Mouse (Mus musculus) liver, postnatal 0 days (tissue): Measurements from ENCODE around the gene Phxr2. TPM values are rescaled to one million over a fixed set of nuclear protein-coding genes. Genes with fewer than 3 reads are reported as not detected.

Source experiments
- ATAC-seq: fragments of 200-750 bp; cut with Nextera tagmentation; 2 replicates; pipeline ENCODE4 v1.8.0; 2017; ENCODE audit warnings: mild to moderate bottlenecking, moderate library complexity
- DNase-seq: peaks from one replicate; pipeline ENCODE4 v3.0.0-alpha.2; 2016
- H3K27ac ChIP-seq: fragments of 300-500 bp; sonication (generic); 2 replicates; pipeline ENCODE4 v1.5.1; 2014; ENCODE audit warnings: antibody characterized with exemption, moderate library complexity, mild to moderate bottlenecking, low read depth
- H3K27me3 ChIP-seq: fragments of 300-500 bp; sonication (generic); 2 replicates; pipeline ENCODE4 v1.6.1; 2014; ENCODE audit warnings: low read length, control low read depth, mixed read lengths; ENCODE audit not compliant: insufficient read depth
- H3K36me3 ChIP-seq: fragments of 300-500 bp; sonication (generic); replicated peaks from 2 replicates; pipeline ENCODE4 v1.6.1; 2014; ENCODE audit warnings: mild to moderate bottlenecking, control low read depth, low read length, moderate library complexity, mixed read lengths; ENCODE audit not compliant: insufficient read depth
- H3K4me1 ChIP-seq: fragments of 300-500 bp; sonication (generic); 2 replicates; pipeline ENCODE4 v1.6.1; 2014; ENCODE audit warnings: antibody characterized with exemption, mild to moderate bottlenecking, control low read depth; ENCODE audit not compliant: insufficient read depth
- H3K4me2 ChIP-seq: fragments of 300-500 bp; sonication (generic); 2 replicates; pipeline ENCODE4 v1.6.1; 2014; ENCODE audit warnings: low read depth, mild to moderate bottlenecking, low read length, moderate library complexity, mixed read lengths
- H3K4me3 ChIP-seq: fragments of 300-500 bp; sonication (generic); 2 replicates; pipeline ENCODE4 v1.5.1; 2014; ENCODE audit warnings: low read depth, low read length
- H3K9ac ChIP-seq: fragments of 300-500 bp; sonication (generic); replicated peaks from 2 replicates; pipeline ENCODE4 v1.6.1; 2014; ENCODE audit warnings: mild to moderate bottlenecking, moderate library complexity
- H3K9me3 ChIP-seq: fragments of 300-500 bp; sonication (generic); 2 replicates; pipeline ENCODE4 v1.6.1; 2016; ENCODE audit warnings: mild to moderate bottlenecking, control low read depth, low read length, mixed read lengths
- CTCF ChIP-seq: sonication (generic); IDR thresholded peaks from 2 replicates; pipeline ENCODE4 v1.5.1; 2016; ENCODE audit warnings: antibody characterized with exemption, low read depth
- EP300 ChIP-seq: IDR thresholded peaks from 2 replicates; pipeline ENCODE4 v1.6.1; 2016; ENCODE audit warnings: antibody characterized with exemption, low read depth, mild to moderate bottlenecking
- WGBS: fragments of 180-500 bp; shearing (Covaris S2); extraction: QIAGEN DNeasy Blood & Tissue Kit; methylation state at CpG from one replicate; pipeline ENCODE4 v1.1.7; 2014; ENCODE audit not compliant: insufficient replicate concordance; 5-methylcytosine and 5-hydroxymethylcytosine counted together
- polyA plus RNA-seq: library from polyadenylated mRNA; unstranded; fragments of >200 nt; fragmentation: Nextera tagmentation; extraction: Ambion mirVana; gene quantifications from 2 replicates; pipeline ENCODE4 v1.2.1, GENCODE M21; 2015

Phxr2 gene
- polyA plus RNA-seq, 1 experiment from 2014 or later: not detected

GRCm38 (mm10) chr10:99127691-99128261 lies 1.7 kb upstream of the Phxr2 start:
- H3K27me3 ChIP-seq: no peaks in the 10 kb centered on the region
- DNase-seq (peak; percentile 60), ATAC-seq (peak; percentile 66)
- H3K4me3 ChIP-seq: 0 out of 2 replicates have a peak overlapping the region, but pooled peaks have one; percentile 10
- no peaks in the 10 kb centered on the region for H3K9me3 ChIP-seq
- peaks cover 9% of the 10 kb centered on the region for H3K4me1 ChIP-seq
- peak overlapping the region; percentile 86 for H3K27ac ChIP-seq
- 0 out of 2 replicates have a peak overlapping the region, but pooled peaks have one; percentile 30 for H3K9ac ChIP-seq
- TF ChIP-seq CTCF (no peak; the same call in 1 of the 2 replicates), EP300 (no peak)
- H3K36me3 ChIP-seq: no peaks in the 10 kb centered on the region; the same call in 1 of the 2 replicates
- 26% methylated on average over 11 of the region's 11 CpGs for WGBS
- peak overlapping the region; percentile 57 for H3K4me2 ChIP-seq

DNA sequence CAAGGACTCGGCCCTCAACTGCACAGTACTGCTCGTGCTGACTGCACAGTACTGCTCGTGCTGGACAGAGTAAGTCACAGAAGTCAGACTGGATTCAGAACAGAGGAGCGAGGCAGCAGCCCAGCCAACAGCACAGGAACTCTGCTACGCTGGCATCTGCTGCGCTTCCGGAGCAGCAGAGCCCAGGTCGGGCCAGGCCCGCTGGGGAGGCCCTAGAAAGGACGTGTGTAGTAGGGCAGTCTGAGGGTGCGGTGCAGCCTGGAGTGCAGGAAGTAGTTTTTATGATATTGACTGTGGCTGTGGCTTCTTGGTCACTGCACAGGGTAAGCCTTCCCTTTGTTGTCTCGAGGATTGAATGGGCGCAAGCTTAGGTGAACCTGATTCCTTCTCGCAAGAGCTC lies 829 bp upstream of the Phxr2 start:
- Histone ChIP-seq H3K9ac (no peak overlapping the region), H3K36me3 (no peaks in the 10 kb centered on the region; the same call in 1 of the 2 replicates), H3K27ac (peak overlapping the region; percentile 86), H3K9me3 (no peaks in the 10 kb centered on the region), H3K4me2 (no peak overlapping the region; the same call in 1 of the 2 replicates), H3K27me3 (no peaks in the 10 kb centered on the region), H3K4me1 (peaks cover 9% of the 10 kb centered on the region), H3K4me3 (no peak overlapping the region)
- peak; percentile 33; the same call in 1 of the 2 replicates for ATAC-seq
- WGBS: 53% methylated on average over 14 of the region's 14 CpGs
- TF ChIP-seq CTCF (no peak), EP300 (no peak)
- DNase-seq: peak; percentile 28

- WGBS: 75% methylated on average over 4 of the region's 4 CpGs
- Histone ChIP-seq H3K4me3 (no peak overlapping the region), H3K4me2 (no peak overlapping the region), H3K4me1 (peaks cover 6% of the 10 kb centered on the region; the same call in 1 of the 2 replicates), H3K9ac (no peak overlapping the region), H3K9me3 (no peaks in the 10 kb centered on the region), H3K27me3 (no peaks in the 10 kb centered on the region), H3K27ac (no peak overlapping the region), H3K36me3 (no peaks in the 10 kb centered on the region)
- TF ChIP-seq EP300 (no peak), CTCF (no peak)
- DNase-seq: no peak
- ATAC-seq: no peak
Measured at GRCm38 (mm10) chr10:99119471-99119870, 6.7 kb downstream of the Phxr2 start.

DNA sequence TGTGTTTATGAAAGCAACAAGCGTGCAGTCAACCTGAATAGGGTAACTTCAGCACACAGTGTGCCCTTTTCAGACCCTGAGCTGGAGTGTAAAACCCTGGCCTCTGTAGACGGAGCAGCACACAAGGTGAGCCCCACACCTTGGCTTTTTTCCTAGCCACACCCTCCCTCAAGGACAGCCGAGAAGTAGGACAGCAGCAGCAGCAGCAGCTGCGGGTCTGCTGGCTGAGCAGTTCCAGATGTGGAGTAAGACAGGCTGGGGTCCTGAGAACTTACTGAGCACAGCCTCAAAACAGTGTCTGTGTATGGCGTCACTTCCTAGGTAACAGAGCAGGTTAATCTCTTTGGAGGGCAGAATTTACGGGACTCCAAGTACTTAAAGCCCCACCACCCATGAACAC lies 7.4 kb downstream of the Phxr2 start:
- WGBS: 78% methylated on average over 6 of the region's 6 CpGs
- Histone ChIP-seq H3K4me3 (no peak overlapping the region), H3K9me3 (no peaks in the 10 kb centered on the region), H3K4me1 (peaks cover 6% of the 10 kb centered on the region; the same call in 1 of the 2 replicates), H3K4me2 (no peak overlapping the region), H3K9ac (no peak overlapping the region), H3K27ac (no peak overlapping the region), H3K36me3 (no peaks in the 10 kb centered on the region), H3K27me3 (no peaks in the 10 kb centered on the region)
- TF ChIP-seq CTCF: no peak
- no peak for TF ChIP-seq EP300
- DNase-seq (no peak), ATAC-seq (no peak)

DNA sequence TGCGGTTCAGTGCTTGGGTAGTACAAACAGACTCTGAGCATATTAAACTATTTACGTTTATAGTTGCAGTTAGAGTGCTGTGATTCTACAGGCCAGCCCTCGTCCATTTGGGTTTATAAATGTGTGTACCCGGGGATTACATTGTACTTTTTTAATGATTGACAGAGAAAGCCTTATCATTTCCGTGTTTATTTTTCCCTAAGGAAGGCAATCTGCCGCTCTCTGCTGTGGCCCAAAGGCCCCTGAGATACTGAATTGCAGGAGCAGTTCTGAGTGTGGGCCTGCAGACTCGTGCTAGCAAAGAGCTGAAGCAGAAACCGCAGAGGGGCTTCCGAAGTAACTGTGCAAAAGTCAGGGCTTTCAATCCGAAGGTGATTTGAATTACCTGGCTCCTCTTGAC lies 8.2 kb downstream of the Phxr2 start:
- Histone ChIP-seq H3K27ac (no peak overlapping the region), H3K4me1 (peaks cover 6% of the 10 kb centered on the region; the same call in 1 of the 2 replicates), H3K9ac (no peak overlapping the region), H3K4me3 (no peak overlapping the region), H3K9me3 (no peaks in the 10 kb centered on the region), H3K36me3 (no peaks in the 10 kb centered on the region), H3K4me2 (no peak overlapping the region), H3K27me3 (no peaks in the 10 kb centered on the region)
- ATAC-seq (no peak), DNase-seq (no peak)
- WGBS: 56% methylated on average over 10 of the region's 10 CpGs
- TF ChIP-seq CTCF: no peak
- TF ChIP-seq EP300: no peak

DNA sequence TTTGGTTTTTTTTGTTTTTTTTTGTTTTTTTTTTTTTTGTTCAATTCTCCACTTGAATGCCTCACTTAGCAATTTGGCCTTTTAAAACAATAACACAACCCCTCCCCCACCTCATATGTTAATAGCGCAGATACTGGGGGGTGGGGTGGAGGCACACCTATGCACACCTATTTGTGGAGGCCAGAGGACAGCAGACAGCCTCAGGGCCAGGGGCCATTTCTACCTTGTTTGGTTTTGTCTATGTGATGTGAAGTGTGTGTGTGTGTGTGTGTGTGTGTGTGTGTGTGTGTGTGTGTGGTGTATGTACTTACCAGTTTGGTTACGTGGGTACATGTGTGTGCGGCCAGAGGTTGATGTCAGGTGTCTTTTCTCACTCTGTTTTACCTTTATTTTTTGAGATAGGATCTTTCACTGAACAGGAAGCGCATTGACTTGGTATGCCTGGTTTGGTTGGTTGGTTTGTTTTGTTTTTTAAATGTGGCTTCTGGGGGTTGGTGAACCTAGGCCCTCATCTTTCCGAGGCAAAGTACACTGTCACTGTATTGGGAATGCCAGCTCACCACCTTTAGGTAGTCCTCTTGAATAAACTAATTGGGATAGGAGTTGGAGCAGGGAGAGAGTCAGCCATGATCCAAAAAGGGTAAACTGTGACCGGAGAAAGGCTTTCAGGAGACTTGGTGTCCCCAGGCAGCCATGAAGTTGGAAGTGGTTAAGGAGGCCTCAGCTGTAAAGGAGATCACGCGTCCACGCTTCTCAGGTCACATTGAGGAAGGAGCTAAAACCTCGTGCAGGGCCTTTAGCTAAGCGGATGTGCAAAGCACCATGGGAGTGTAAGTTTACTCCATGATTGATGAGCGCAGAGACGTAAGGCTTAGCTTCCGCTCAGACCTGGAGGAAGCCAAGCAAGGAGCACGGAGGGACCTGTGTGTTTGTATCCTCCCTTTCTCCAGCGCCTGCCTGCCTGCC lies 9.2 kb downstream of the Phxr2 start:
- H3K4me3 ChIP-seq: no peak overlapping the region
- no peaks in the 10 kb centered on the region for H3K36me3 ChIP-seq
- H3K27ac ChIP-seq: no peak overlapping the region
- no peak for TF ChIP-seq EP300
- TF ChIP-seq CTCF: no peak
- H3K27me3 ChIP-seq: no peaks in the 10 kb centered on the region
- no peak overlapping the region for H3K4me2 ChIP-seq
- WGBS: 75% methylated on average over 16 of the region's 16 CpGs
- no peaks in the 10 kb centered on the region for H3K9me3 ChIP-seq
- peaks cover 6% of the 10 kb centered on the region; the same call in 1 of the 2 replicates for H3K4me1 ChIP-seq
- no peak overlapping the region for H3K9ac ChIP-seq
- ATAC-seq (no peak), DNase-seq (no peak)
